14 mouse cellular contexts compared by ENCODE assay signal in the genomic region with DNA sequence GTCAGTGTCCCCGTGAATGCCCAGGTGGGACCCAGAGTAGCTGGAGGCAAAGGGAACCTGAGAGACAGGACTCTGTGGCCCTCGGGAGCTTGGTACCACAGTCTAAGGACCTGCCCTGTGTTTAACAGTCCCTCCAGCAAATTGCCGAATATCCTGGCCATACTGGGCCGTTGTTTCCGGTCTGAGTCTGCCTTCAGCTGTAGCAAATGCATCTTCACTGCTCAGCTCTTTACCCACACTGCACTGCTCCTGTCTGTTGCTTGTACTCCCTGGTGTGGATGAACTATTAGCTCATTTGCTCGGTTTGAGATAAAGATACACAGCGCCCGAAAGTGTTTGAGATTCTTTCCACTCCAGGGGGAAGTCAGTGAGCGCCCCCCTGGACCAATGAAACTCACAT. TPM values are rescaled to one million over a fixed set of nuclear protein-coding genes. Genes with fewer than 3 reads are reported as not detected.
A peak's percentile ranks its signal among the peaks of the same experiment; 100 is the strongest.
DNase-seq lines count a peak whose midpoint lies in the region; ATAC-seq lines count a peak whose summit lies in the region.
"Had no signal": no experiment of that assay in that cellular context is flagged by ENCODE, and none has a peak within 500 bp of the region (broad histone marks: within the 10 kb centered on the region; RNA-seq: fewer than 3 reads in every experiment).

No protein-coding gene starts in this region.

- no peaks in the 10 kb centered on the region for H3K36me3 ChIP-seq in heart, embryonic 11.5 days (ENCODE audit: control insufficient read depth, insufficient read depth, low read length)
- no peaks in the 10 kb centered on the region for H3K36me3 ChIP-seq in limb, embryonic 11.5 days (ENCODE audit: control insufficient read depth, insufficient read depth, low read length)
- H3K36me3 ChIP-seq in limb, embryonic 10.5 days, result no peaks in the 10 kb centered on the region
- no peaks in the 10 kb centered on the region for H3K36me3 ChIP-seq in embryonic facial prominence, embryonic 12.5 days
- no peaks in the 10 kb centered on the region for H3K36me3 ChIP-seq in midbrain, embryonic 13.5 days

- intact Hi-C loops in heart, postnatal 14 days (cut with DNase I), result no loop called here

- peaks cover 23% of the 10 kb centered on the region; the same call in 1 of the 2 replicates for H3K4me1 ChIP-seq in heart, embryonic 11.5 days (ENCODE audit: control insufficient read depth, insufficient read depth, low read length)
- H3K4me1 ChIP-seq in limb, embryonic 11.5 days (ENCODE audit: control insufficient read depth, insufficient read depth, low read length), result peaks cover 18% of the 10 kb centered on the region
- H3K4me1 ChIP-seq in limb, embryonic 10.5 days, result peaks cover 78% of the 10 kb centered on the region
- H3K4me1 ChIP-seq in embryonic facial prominence, embryonic 12.5 days, result peaks cover 52% of the 10 kb centered on the region
- peaks cover 53% of the 10 kb centered on the region for H3K4me1 ChIP-seq in midbrain, embryonic 13.5 days (replicated peaks)

- no peak overlapping the region for H3K9ac ChIP-seq in heart, embryonic 11.5 days (ENCODE audit: low read depth, low read length)
- no peak overlapping the region for H3K9ac ChIP-seq in limb, embryonic 11.5 days (ENCODE audit: low read length)
- H3K9ac ChIP-seq in embryonic facial prominence, embryonic 12.5 days, result no peak overlapping the region
- H3K9ac ChIP-seq in midbrain, embryonic 13.5 days (replicated peaks), result no peak overlapping the region

- peaks cover 87% of the 10 kb centered on the region for H3K27me3 ChIP-seq in heart, embryonic 11.5 days (ENCODE audit: control insufficient read depth, insufficient read depth, low read length)
- peaks cover 83% of the 10 kb centered on the region for H3K27me3 ChIP-seq in limb, embryonic 11.5 days (ENCODE audit: control insufficient read depth, insufficient read depth, low read length)
- H3K27me3 ChIP-seq in limb, embryonic 10.5 days (ENCODE audit: low read depth, poor library complexity, severe bottlenecking), result peaks cover 98% of the 10 kb centered on the region
- peaks cover 82% of the 10 kb centered on the region for H3K27me3 ChIP-seq in embryonic facial prominence, embryonic 12.5 days
- H3K27me3 ChIP-seq in midbrain, embryonic 13.5 days, result peaks cover 84% of the 10 kb centered on the region

- H3K27ac ChIP-seq in heart, embryonic 11.5 days (ENCODE audit: low read depth, low read length), result no peak overlapping the region
- H3K27ac ChIP-seq in limb, embryonic 11.5 days (replicated peaks; ENCODE audit: low read depth, low read length), result no peak overlapping the region
- no peak overlapping the region for H3K27ac ChIP-seq in limb, embryonic 10.5 days
- H3K27ac ChIP-seq in embryonic facial prominence, embryonic 12.5 days, result no peak overlapping the region
- no peak overlapping the region for H3K27ac ChIP-seq in midbrain, embryonic 13.5 days

- peak overlapping the region; percentile 4; the same call in 1 of the 2 replicates for H3K4me2 ChIP-seq in heart, embryonic 11.5 days
- H3K4me2 ChIP-seq in limb, embryonic 11.5 days (ENCODE audit: low read depth, severe bottlenecking), result no peak overlapping the region
- H3K4me2 ChIP-seq in embryonic facial prominence, embryonic 12.5 days (replicated peaks), result 0 out of 2 replicates have a peak overlapping the region, but pooled peaks have one; percentile 1
- H3K4me2 ChIP-seq in midbrain, embryonic 13.5 days (replicated peaks), result peak overlapping the region; percentile 12; the same call in 1 of the 2 replicates

- no peaks in the 10 kb centered on the region for H3K9me3 ChIP-seq in heart, embryonic 11.5 days (replicated peaks; ENCODE audit: control insufficient read depth, low read length)
- H3K9me3 ChIP-seq in limb, embryonic 11.5 days (ENCODE audit: control insufficient read depth, low read length), result no peaks in the 10 kb centered on the region
- no peaks in the 10 kb centered on the region for H3K9me3 ChIP-seq in limb, embryonic 10.5 days (replicated peaks)
- no peaks in the 10 kb centered on the region for H3K9me3 ChIP-seq in embryonic facial prominence, embryonic 12.5 days
- no peaks in the 10 kb centered on the region for H3K9me3 ChIP-seq in midbrain, embryonic 13.5 days

- no peak overlapping the region for H3K4me3 ChIP-seq in heart, embryonic 11.5 days (ENCODE audit: low read depth, low read length)
- no peak overlapping the region for H3K4me3 ChIP-seq in limb, embryonic 11.5 days (ENCODE audit: low read depth, low read length)
- no peak overlapping the region for H3K4me3 ChIP-seq in limb, embryonic 10.5 days
- H3K4me3 ChIP-seq in embryonic facial prominence, embryonic 12.5 days, result no peak overlapping the region
- H3K4me3 ChIP-seq in midbrain, embryonic 13.5 days (replicated peaks), result no peak overlapping the region

- DNase-seq in heart, postnatal 14 days, result no peak
- DNase-seq in limb, embryonic 11.5 days (ENCODE audit: low spot score), result peak; percentile 38
- no peak for DNase-seq in limb, embryonic 10.5 days (ENCODE audit: low spot score)
- DNase-seq in liver, result no peak
- DNase-seq: cerebellum, adult 2 months; embryo, embryonic 11 days; lung, adult 2 months; right cerebral cortex, adult 18-20 months; thymus, postnatal 25 days had no signal

- WGBS in heart, embryonic 11.5 days (ENCODE audit: insufficient replicate concordance), result 9% methylated on average over 9 of the region's 9 CpGs
- WGBS in limb, embryonic 11.5 days, result 17% methylated on average over 9 of the region's 9 CpGs
- WGBS in limb, embryonic 10.5 days, result 21% methylated on average over 9 of the region's 9 CpGs
- WGBS in embryonic facial prominence, embryonic 12.5 days, result 12% methylated on average over 9 of the region's 9 CpGs
- WGBS in midbrain, embryonic 13.5 days, result 22% methylated on average over 9 of the region's 9 CpGs

- ATAC-seq in heart, embryonic 11.5 days (replicated peaks; ENCODE audit: insufficient number of reproducible peaks, low FRiP score, low TSS enrichment), result no peak
- no peak for ATAC-seq in limb, embryonic 11.5 days (ENCODE audit: insufficient number of reproducible peaks, low FRiP score, low TSS enrichment, low read depth)
- no peak for ATAC-seq in embryonic facial prominence, embryonic 12.5 days (ENCODE audit: insufficient number of reproducible peaks, insufficient read depth, low FRiP score, low TSS enrichment)
- no peak for ATAC-seq in midbrain, embryonic 13.5 days
- ATAC-seq in frontal cortex, adult (ENCODE audit: low TSS enrichment), result no peak

RNA-seq across cellular contexts. Expression of a gene that starts 2.2 kb away (rescaled TPM):
- polyA plus RNA-seq in heart, embryonic 11.5 days (2014; fragmentation: Nextera tagmentation; extraction: Ambion mirVana), result 6.9 and 10.4 TPM in 2 replicates
- total RNA-seq in heart, postnatal 14 days (2021), result 1 to 10 TPM; 3.7 to 5.8 TPM
- polyA plus RNA-seq in limb, embryonic 11.5 days (2014; fragmentation: Nextera tagmentation; extraction: Ambion mirVana), result 3.1 and 5.1 TPM in 2 replicates
- 4.8 and 6.3 TPM in 2 replicates for polyA plus RNA-seq in limb, embryonic 10.5 days (2016; fragmentation: Nextera tagmentation; extraction: Ambion mirVana)
- polyA plus RNA-seq in embryonic facial prominence, embryonic 12.5 days (2016; fragmentation: Nextera tagmentation; extraction: Ambion mirVana), result 7.2 and 11.4 TPM in 2 replicates
- 3.5 and 7.6 TPM in 2 replicates for polyA plus RNA-seq in midbrain, embryonic 13.5 days (2015; fragmentation: Nextera tagmentation; extraction: Ambion mirVana)
- total RNA-seq: megakaryocyte-erythroid progenitor cell, adult 5-6 weeks had no signal

RNA-seq across cellular contexts. Expression of a gene that starts 28.0 kb away (rescaled TPM):
- polyA plus RNA-seq in heart, embryonic 11.5 days (2014; fragmentation: Nextera tagmentation; extraction: Ambion mirVana), result 61.9 and 65.9 TPM in 2 replicates
- total RNA-seq in heart, postnatal 14 days (2021), result 10 to 100 TPM; 27.1 to 29.8 TPM
- polyA plus RNA-seq in limb, embryonic 11.5 days (2014; fragmentation: Nextera tagmentation; extraction: Ambion mirVana), result 85.8 and 91.5 TPM in 2 replicates
- 83.5 and 83.7 TPM in 2 replicates for polyA plus RNA-seq in limb, embryonic 10.5 days (2016; fragmentation: Nextera tagmentation; extraction: Ambion mirVana)
- polyA plus RNA-seq in embryonic facial prominence, embryonic 12.5 days (2016; fragmentation: Nextera tagmentation; extraction: Ambion mirVana), result 101 and 105 TPM in 2 replicates
- 94.8 and 99.1 TPM in 2 replicates for polyA plus RNA-seq in midbrain, embryonic 13.5 days (2015; fragmentation: Nextera tagmentation; extraction: Ambion mirVana)

RNA-seq across cellular contexts. Expression of a gene that starts 49.3 kb away (rescaled TPM):
- 131 and 136 TPM in 2 replicates for polyA plus RNA-seq in heart, embryonic 11.5 days (2014; fragmentation: Nextera tagmentation; extraction: Ambion mirVana)
- total RNA-seq in heart, postnatal 14 days (2021), result 1 to 10 TPM; 3.6 to 7.0 TPM
- 210 and 223 TPM in 2 replicates for polyA plus RNA-seq in limb, embryonic 11.5 days (2014; fragmentation: Nextera tagmentation; extraction: Ambion mirVana)
- 221 and 226 TPM in 2 replicates for polyA plus RNA-seq in limb, embryonic 10.5 days (2016; fragmentation: Nextera tagmentation; extraction: Ambion mirVana)
- 158 and 176 TPM in 2 replicates for polyA plus RNA-seq in embryonic facial prominence, embryonic 12.5 days (2016; fragmentation: Nextera tagmentation; extraction: Ambion mirVana)
- 76.4 and 77.6 TPM in 2 replicates for polyA plus RNA-seq in midbrain, embryonic 13.5 days (2015; fragmentation: Nextera tagmentation; extraction: Ambion mirVana)

RNA-seq across cellular contexts. Expression of a gene that starts 51.5 kb away (rescaled TPM):
- polyA plus RNA-seq in heart, embryonic 11.5 days (2014; fragmentation: Nextera tagmentation; extraction: Ambion mirVana), result 3.2 and 5.4 TPM in 2 replicates
- total RNA-seq in heart, postnatal 14 days (2021), result 10 to 100 TPM in 1 of 2 experiments, 1 to 10 TPM in 1; 9.8 to 10.2 TPM
- polyA plus RNA-seq in limb, embryonic 11.5 days (2014; fragmentation: Nextera tagmentation; extraction: Ambion mirVana), result 4.9 and 5.1 TPM in 2 replicates
- 14.6 and 17.0 TPM in 2 replicates for polyA plus RNA-seq in limb, embryonic 10.5 days (2016; fragmentation: Nextera tagmentation; extraction: Ambion mirVana)
- 19.5 and 20.1 TPM in 2 replicates for polyA plus RNA-seq in embryonic facial prominence, embryonic 12.5 days (2016; fragmentation: Nextera tagmentation; extraction: Ambion mirVana)
- polyA plus RNA-seq in midbrain, embryonic 13.5 days (2015; fragmentation: Nextera tagmentation; extraction: Ambion mirVana), result 14.8 and 21.6 TPM in 2 replicates
